Mouse (Mus musculus) cerebellum, adult 9-10 months (tissue): ENCODE data around the gene Ahsa2.
"Not testable (repeated sequence)": the region's sequence is repeated elsewhere in the genome, so short reads cannot be mapped to it uniquely, and the experiment has no call there.

Experiments used
- DNase-seq: peaks from one replicate; pipeline ENCODE4 v3.0.0; 2022

The Ahsa2 gene

DNA sequence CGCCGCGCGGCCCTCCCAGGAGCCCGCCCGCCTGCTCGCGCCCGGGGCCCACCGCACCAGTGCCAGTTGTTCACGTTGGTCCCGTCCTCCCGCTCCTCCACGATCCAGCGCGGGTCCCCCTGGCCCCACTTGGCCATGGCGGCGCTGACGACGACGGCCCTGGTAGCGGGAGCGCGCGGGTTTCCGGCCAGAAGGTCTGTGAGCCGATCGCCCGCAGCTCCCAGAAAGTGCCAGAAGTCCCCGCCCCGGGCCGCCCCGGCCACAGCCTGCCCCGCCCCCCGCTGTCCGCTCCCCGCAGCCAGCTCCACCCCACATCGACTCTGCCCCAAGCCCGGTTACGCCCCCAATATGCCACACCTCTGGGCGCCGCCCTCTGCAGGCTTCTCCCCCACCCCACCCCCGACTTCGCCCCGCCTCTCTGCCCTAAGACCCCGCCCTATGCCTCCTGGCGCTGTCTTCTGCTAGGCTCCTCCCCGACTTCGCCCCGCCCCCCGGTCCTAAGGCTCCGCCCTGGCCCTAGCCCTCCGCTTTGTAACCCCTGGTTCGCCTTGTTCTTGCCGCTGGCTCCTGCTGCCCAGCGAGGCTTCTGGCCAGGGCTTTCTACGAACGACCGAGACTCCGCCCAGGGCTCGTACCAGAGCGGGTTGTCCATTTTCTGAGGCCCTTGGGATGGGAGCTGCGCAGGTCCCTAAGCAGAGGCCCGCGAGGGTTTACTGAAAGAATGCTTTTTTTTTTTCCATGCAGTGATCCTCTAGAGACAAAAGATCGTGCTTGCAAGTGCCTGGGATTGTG is at the start of gene Ahsa2:
Ahsa2 (minus strand) TSS at position 313 of the 792 bp plus-strand sequence.
- peak; percentile 93 for DNase-seq

GRCm38 (mm10) chr11:23537446-23537845 is 39.6 kb upstream of the Ahsa2 start:
- DNase-seq, result no peak

GRCm38 (mm10) chr11:23520473-23521205 is 22.8 kb upstream of the Ahsa2 start, which contains the start of gene 1700093K21Rik:
Gene 1700093K21Rik, minus strand, starts transcription at chr11:23521155.
- DNase-seq, result no peak

DNA sequence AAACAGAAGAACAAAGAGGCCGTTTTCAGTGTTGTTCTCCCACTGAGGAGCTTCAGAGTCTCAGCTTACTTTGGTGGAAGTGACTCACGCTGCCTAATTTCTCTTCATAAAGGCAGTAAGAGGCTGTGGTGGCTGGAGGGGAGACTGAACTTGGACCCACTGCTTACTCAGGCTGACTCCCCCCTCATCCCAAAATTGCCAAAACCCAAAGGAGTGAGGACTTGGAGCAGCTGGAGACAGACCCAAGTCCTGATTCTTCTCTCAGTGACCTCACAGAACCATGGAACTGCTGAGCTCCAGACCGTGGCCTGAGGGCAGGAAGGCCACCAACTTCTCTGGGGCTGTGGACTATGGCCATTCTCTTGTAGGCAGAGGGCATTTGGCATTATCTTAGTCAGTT is 21.2 kb upstream of the Ahsa2 start:
- DNase-seq, result no peak

DNA sequence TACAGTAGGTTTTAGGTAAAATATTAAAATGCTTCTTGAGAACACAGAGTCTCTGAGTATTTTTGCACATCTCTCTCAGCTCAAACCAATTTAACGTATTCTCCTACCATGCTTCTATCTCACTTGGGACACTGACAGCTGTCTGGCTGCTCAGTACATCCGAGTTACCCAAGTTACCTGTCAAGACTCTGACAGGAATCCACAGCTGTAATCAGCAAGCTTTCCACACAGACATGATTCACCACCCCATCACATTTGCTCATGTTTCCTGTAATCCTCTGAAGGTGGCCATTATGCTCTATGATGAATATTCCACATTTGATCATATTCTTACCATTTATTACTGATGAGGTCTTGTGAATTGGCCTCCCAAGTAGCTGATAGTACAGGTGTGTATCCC is 17.5 kb upstream of the Ahsa2 start:
- no peak for DNase-seq

DNA sequence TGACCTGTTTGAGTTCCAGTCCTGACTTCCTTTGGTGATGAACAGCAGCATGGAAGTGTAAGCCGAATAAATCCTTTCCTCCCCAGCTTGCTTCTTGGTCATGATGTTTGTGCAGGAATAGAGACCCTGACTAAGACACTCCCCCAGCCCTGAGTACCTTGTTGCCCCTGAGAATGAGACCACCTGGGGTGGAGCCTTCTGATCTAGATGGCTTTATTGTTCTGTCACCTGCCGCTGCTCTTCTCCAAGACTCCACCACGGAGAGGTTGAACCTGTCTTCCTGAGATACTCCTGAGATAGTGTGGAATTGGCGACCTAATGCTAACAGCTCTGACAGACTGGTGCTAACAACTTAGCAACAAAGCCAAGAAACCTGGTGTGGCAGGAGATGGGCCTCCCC is 17.0 kb upstream of the Ahsa2 start:
- not testable (repeated sequence) for DNase-seq

- not testable (repeated sequence) for DNase-seq
Measured at GRCm38 (mm10) chr11:23504801-23505200, 7.0 kb upstream of the Ahsa2 start.

- DNase-seq, result no peak
Measured at GRCm38 (mm10) chr11:23498609-23499008, 779 bp upstream of the Ahsa2 start.

DNA sequence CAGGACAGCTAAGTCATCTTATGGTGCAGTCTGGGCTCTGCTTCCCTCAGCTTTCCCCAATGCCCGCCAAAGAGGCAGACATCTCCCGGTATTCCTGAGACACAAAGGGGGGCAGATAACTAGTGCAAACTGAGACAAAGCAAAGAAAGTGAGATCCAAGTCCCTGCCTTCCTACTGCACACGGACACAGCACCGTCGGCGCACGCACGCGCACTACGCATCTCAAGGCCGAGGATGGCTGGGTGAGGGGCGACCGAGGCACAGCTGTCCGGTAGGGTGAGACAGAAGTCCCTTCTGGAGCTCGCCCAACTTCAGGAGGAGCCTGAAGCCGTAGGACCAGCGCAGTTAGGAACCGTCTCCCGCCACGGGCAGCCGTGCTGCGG is 504 bp downstream of the Ahsa2 start:
- DNase-seq, result peak; percentile 67

- DNase-seq, result peak; percentile 73
Measured at GRCm38 (mm10) chr11:23496661-23497060, 1.2 kb downstream of the Ahsa2 start.

DNA sequence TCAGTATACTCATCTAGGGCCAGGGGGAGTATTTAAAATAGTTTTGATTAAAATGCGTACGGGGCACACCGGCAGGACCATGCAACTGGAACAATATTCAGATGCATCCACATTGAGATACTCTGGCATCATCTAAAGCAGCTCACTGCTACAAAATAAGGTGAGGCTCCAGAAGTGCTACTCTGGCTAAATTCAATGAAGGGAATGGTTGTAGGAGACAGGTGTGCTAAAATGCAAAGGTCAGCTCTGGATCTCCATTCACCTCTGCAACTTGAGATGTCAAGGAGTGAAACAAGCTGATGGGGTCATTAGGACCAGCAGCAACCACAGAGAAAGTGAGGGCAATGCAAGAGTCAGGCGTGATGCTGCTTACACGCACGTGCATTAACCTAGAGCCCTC is 2.6 kb downstream of the Ahsa2 start:
- no peak for DNase-seq

GRCm38 (mm10) chr11:23492048-23492790 is 5.6 kb downstream of the Ahsa2 start:
- DNase-seq, result no peak

GRCm38 (mm10) chr11:23489955-23490354 is 7.9 kb downstream of the Ahsa2 start:
- no peak for DNase-seq

DNA sequence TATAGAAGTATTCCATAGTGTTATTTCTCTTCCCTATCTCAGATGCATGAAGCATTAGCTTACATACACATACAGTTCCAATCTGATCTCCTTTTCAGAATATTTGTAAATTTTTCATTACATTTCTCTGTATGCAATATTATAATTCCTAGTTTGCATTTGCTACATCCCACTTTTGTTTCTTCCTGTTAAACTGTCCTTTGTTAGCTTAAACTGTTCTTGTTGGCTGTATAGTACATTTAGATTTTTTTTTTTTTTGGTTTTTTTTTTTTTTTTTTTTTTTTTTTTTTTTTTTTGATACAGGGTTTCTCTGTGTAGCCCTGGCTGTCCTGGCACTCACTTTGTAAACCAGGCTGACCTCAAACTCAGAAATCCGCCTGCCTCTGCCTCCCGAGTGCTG is 32.0 kb downstream of the Ahsa2 start:
- not testable (repeated sequence) for DNase-seq
